Mouse (Mus musculus) liver, adult 2 months (tissue): Measurements from ENCODE around the gene Rps6ka4. TPM values are rescaled to one million over a fixed set of nuclear protein-coding genes. Genes with fewer than 3 reads are reported as not detected.

ENCODE experiments used
- DNase-seq: peaks from one replicate; pipeline ENCODE4 v3.0.0-alpha.2; 2011; ENCODE audit warnings: low read depth, low spot score; ENCODE audit errors: extremely low read depth
- H3K27ac ChIP-seq: fragments of 200-500 bp; replicated peaks from 2 replicates; pipeline ENCODE4 v1.5.1; 2012; ENCODE audit warnings: low read depth, mild to moderate bottlenecking, control low read depth, inconsistent platforms, low read length; ENCODE audit not compliant: insufficient read depth
- H3K27me3 ChIP-seq: fragments of 200-500 bp; 2 replicates; pipeline ENCODE4 v1.6.1; 2012; ENCODE audit warnings: mild to moderate bottlenecking, moderate library complexity, low read length, inconsistent platforms; ENCODE audit not compliant: control insufficient read depth, insufficient read depth
- H3K36me3 ChIP-seq: fragments of 200-500 bp; 2 replicates; pipeline ENCODE4 v1.6.1; 2012; ENCODE audit warnings: low read length, inconsistent platforms; ENCODE audit not compliant: control insufficient read depth, insufficient read depth
- H3K4me1 ChIP-seq: fragments of 200-500 bp; 2 replicates; pipeline ENCODE4 v1.6.1; 2011; ENCODE audit warnings: low read length; ENCODE audit not compliant: control insufficient read depth, insufficient read depth
- H3K4me3 ChIP-seq: fragments of 200-500 bp; 2 replicates; pipeline ENCODE4 v1.5.1; 2011; ENCODE audit warnings: low read depth, mild to moderate bottlenecking, control low read depth, low read length, moderate library complexity; ENCODE audit not compliant: insufficient read depth
- H3K79me2 ChIP-seq: fragments of 200-500 bp; 2 replicates; pipeline ENCODE4 v1.6.1; 2012; ENCODE audit warnings: inconsistent platforms, mild to moderate bottlenecking, low read length, moderate library complexity; ENCODE audit not compliant: control insufficient read depth, insufficient read depth
- H3K9ac ChIP-seq: fragments of 200-500 bp; 2 replicates; pipeline ENCODE4 v1.6.1; 2012; ENCODE audit warnings: low read depth, mild to moderate bottlenecking, control low read depth, inconsistent platforms, low read length
- CTCF ChIP-seq: fragments of 200-500 bp; IDR thresholded peaks from 2 replicates; pipeline ENCODE4 v1.5.1; 2011; ENCODE audit warnings: low read depth, low read length, control low read depth
- POLR2A ChIP-seq: fragments of 200-500 bp; IDR thresholded peaks from 2 replicates; pipeline ENCODE4 v1.6.1; 2011; ENCODE audit warnings: low read length, control low read depth; ENCODE audit not compliant: insufficient read depth; ENCODE audit errors: extremely low read depth
- WGBS: fragments of 180-500 bp; shearing (Covaris S2); methylation state at CpG from one replicate; pipeline ENCODE4 v1.1.7; 2018; 5-methylcytosine and 5-hydroxymethylcytosine counted together
- polyA plus RNA-seq: library from polyadenylated mRNA; depleted of rRNA; stranded (reverse); fragments of >200 nt; gene quantifications from 2 replicates; pipeline ENCODE4 v1.2.3, GENCODE M21; 2012; rRNA removed
- total RNA-seq: library from RNA; depleted of rRNA; stranded (reverse); fragments of >200 nt; gene quantifications from 2 replicates; pipeline ENCODE4 v1.2.3, GENCODE M21; 2014; rRNA removed

Gene Rps6ka4
- total and polyA plus RNA-seq, 2 experiments: 3.9 to 8.4 TPM

DNA sequence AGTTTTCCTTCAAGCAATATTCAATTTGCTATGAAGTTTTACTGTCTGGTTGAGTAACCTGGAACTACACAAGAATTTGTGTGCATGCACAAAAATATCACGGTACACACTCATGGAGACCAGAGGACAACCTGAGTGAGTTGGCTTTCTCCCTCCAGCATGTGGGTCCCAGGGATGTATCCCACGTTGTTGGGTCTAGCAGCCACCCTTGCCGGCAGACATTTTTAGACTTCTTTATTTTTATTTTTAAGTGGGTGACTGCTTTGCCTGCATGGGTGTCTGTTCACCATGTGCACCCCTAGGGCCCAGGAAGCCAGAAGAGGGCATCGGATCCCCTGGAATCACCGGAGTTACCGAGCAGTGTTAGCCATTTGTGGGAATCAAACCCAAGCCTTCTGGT lies 15.1 kb downstream of the Rps6ka4 start:
- WGBS: 76% methylated on average over 6 of the region's 6 CpGs
- Histone ChIP-seq H3K27me3 (no peaks in the 10 kb centered on the region), H3K27ac (no peak overlapping the region), H3K9ac (no peak overlapping the region), H3K4me1 (no peaks in the 10 kb centered on the region), H3K4me3 (no peak overlapping the region), H3K36me3 (no peaks in the 10 kb centered on the region; the same call in 1 of the 2 replicates), H3K79me2 (no peaks in the 10 kb centered on the region)
- no peak for DNase-seq
- TF ChIP-seq POLR2A (no peak), CTCF (no peak)

DNA sequence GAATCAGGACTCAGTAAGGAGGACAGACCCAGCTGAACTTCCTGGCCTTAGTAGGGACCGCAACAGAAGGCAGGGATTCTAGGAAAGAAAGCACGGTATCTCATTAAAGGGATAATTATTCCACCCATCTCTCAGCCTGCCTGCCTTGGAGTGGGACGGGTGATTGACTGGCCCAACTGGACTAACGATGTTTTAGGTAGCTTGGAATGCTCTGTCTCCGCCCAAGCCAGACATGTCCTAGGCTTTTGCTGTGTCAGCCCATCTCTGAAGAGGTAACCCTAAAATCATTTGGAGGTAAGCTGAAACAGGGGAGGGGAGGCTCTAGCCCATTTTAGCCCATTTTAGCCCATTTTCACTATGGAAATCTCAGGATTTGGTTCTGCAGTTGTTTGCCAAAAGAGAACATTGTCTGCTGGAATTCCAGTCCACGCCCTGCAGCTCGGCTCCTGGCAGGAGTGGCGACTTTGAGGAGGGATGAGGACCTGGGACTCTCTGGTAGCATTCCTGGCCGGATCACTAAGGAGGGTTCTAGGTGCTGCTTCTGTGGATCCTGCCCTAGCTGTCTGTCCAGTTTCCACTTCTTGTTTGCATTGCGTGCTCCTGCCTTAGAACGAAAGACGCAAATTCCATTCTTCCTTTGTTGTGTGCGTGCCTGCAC lies 19.8 kb downstream of the Rps6ka4 start:
- Histone ChIP-seq H3K27ac (no peak overlapping the region), H3K9ac (no peak overlapping the region), H3K4me3 (no peak overlapping the region), H3K4me1 (no peaks in the 10 kb centered on the region), H3K36me3 (no peaks in the 10 kb centered on the region), H3K27me3 (no peaks in the 10 kb centered on the region), H3K79me2 (no peaks in the 10 kb centered on the region)
- 90% methylated on average over 13 of the region's 13 CpGs for WGBS
- no peak for DNase-seq
- no peak for TF ChIP-seq POLR2A
- TF ChIP-seq CTCF: no peak

DNA sequence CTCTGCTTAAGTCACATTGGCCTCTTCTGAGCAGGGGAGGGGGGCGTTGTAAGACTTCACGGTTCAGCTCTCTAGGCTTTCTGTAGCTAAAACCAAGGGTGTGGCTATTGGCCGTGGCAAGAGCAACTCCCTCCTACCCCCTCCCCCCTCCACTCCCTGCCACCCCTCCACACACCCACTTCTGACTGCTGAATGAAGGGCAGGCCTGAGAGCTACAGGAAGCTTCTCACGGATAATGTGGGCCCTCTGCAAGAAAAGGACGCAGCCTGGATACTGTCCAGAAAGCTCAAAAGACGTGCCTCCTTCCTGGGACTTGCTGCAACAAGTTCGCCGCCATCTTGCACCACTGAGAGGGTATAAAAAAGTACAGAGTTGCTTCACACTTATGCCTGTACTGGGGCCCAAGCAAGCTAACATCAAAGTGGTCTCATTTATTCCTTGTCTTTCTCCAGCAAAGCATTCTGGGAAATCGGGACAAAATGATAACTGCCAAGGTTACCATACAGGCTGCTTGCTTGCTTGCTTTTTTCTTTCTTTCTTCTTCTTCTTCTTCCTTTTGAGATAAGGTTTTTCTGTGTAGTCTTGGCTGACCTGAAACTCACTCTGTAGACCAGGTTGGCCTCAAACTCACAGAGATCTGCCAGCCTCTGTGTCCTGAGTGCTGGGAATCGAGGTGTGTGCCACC lies 21.2 kb downstream of the Rps6ka4 start:
- WGBS: 57% methylated on average over 10 of the region's 10 CpGs
- no peaks in the 10 kb centered on the region for H3K4me1 ChIP-seq
- TF ChIP-seq CTCF: no peak
- no peak for TF ChIP-seq POLR2A
- no peak for DNase-seq
- H3K4me3 ChIP-seq: no peak overlapping the region
- H3K36me3 ChIP-seq: no peaks in the 10 kb centered on the region
- no peak overlapping the region for H3K27ac ChIP-seq
- no peak overlapping the region for H3K9ac ChIP-seq
- no peaks in the 10 kb centered on the region for H3K79me2 ChIP-seq
- H3K27me3 ChIP-seq: no peaks in the 10 kb centered on the region

DNA sequence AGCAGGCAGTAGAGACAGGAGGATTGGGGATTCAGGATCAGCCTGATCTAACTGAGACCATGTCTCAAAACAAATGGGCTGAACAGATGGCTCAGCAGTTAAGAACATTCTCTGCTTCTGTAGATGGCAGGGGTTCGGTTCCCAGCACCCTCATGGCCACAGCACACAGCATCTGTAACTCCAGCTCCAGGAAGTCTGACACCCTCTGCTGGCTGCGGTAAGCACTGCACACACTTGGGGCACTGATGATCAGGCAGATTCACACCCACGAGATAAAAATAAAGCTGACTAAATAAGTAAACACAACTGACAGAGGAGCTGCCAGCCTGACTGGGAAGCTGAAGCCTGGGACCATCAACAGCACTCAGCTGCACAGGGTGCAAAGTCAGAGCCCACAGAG lies 25.5 kb downstream of the Rps6ka4 start:
- no peaks in the 10 kb centered on the region for H3K79me2 ChIP-seq
- H3K27ac ChIP-seq: no peak overlapping the region
- 70% methylated on average over 3 of the region's 3 CpGs for WGBS
- no peaks in the 10 kb centered on the region for H3K27me3 ChIP-seq
- no peak for TF ChIP-seq CTCF
- TF ChIP-seq POLR2A: no peak
- no peak overlapping the region for H3K9ac ChIP-seq
- no peaks in the 10 kb centered on the region for H3K4me1 ChIP-seq
- DNase-seq: no peak
- no peak overlapping the region for H3K4me3 ChIP-seq
- no peaks in the 10 kb centered on the region for H3K36me3 ChIP-seq

DNA sequence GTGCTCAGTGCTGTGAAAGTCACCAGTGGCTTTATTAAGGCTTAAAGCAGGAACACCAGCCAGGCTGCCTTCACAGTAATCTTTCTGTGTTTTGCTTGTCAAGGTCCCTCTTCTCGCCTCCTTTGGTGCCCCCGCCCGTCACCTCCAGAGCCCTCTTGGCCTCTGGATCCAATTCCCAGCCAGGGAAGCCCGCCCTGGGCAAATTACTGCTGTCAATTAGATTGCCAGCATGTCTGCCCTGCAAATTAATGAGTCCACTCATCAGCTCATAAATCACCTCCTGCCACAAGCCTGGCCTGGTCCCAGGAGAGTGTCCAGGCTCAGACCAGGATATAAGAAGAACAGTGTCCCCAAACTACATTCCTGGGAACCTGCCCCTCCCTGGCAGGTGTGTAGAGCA lies 26.1 kb downstream of the Rps6ka4 start:
- Histone ChIP-seq H3K27me3 (no peaks in the 10 kb centered on the region), H3K79me2 (no peaks in the 10 kb centered on the region), H3K4me3 (no peak overlapping the region), H3K9ac (no peak overlapping the region), H3K36me3 (no peaks in the 10 kb centered on the region), H3K27ac (no peak overlapping the region), H3K4me1 (no peaks in the 10 kb centered on the region)
- 83% methylated on average over 4 of the region's 4 CpGs for WGBS
- no peak for DNase-seq
- TF ChIP-seq CTCF: no peak
- TF ChIP-seq POLR2A: no peak

Other genes starting within 250 kb of the Rps6ka4 start
- 0.60 and 1.4 TPM in 2 replicates for gene Ccdc88b, start 17.6 kb upstream of the Rps6ka4 start, total RNA-seq
- gene Ccdc88b, start 17.6 kb upstream of the Rps6ka4 start, polyA plus RNA-seq: 1.9 TPM in 2 replicates
- gene Trmt112, start 69.1 kb upstream of the Rps6ka4 start, total RNA-seq: 30.7 and 43.6 TPM in 2 replicates
- gene Trmt112, start 69.1 kb upstream of the Rps6ka4 start, polyA plus RNA-seq: 89.7 and 101 TPM in 2 replicates
- gene Prdx5, start 69.5 kb upstream of the Rps6ka4 start, total RNA-seq: 403 and 615 TPM in 2 replicates
- gene Prdx5, start 69.5 kb upstream of the Rps6ka4 start, polyA plus RNA-seq: 364 and 379 TPM in 2 replicates
- gene Esrra, start 81.2 kb upstream of the Rps6ka4 start, total RNA-seq: 25.9 and 27.7 TPM in 2 replicates
- 36.6 and 40.6 TPM in 2 replicates for gene Esrra, start 81.2 kb upstream of the Rps6ka4 start, polyA plus RNA-seq
- not detected in 2 replicates for gene Catsperz, start 84.7 kb upstream of the Rps6ka4 start, total RNA-seq
- not detected in 2 replicates for gene Catsperz, start 84.7 kb upstream of the Rps6ka4 start, polyA plus RNA-seq
- gene Kcnk4, start 93.9 kb upstream of the Rps6ka4 start, total RNA-seq: 0.07 TPM in 1 of 2 replicates, not detected in the other
- 0.05 TPM in 1 of 2 replicates, not detected in the other for gene Kcnk4, start 93.9 kb upstream of the Rps6ka4 start, polyA plus RNA-seq
- 26.2 and 28.1 TPM in 2 replicates for gene Bad, start 101.2 kb upstream of the Rps6ka4 start, total RNA-seq
- gene Bad, start 101.2 kb upstream of the Rps6ka4 start, polyA plus RNA-seq: 38.7 and 40.3 TPM in 2 replicates
- gene Gpr137, start 101.8 kb upstream of the Rps6ka4 start, total RNA-seq: 12.3 and 14.0 TPM in 2 replicates
- 52.6 and 61.1 TPM in 2 replicates for gene Gpr137, start 101.8 kb upstream of the Rps6ka4 start, polyA plus RNA-seq
- gene Ppp1r14b, start 134.3 kb upstream of the Rps6ka4 start, total RNA-seq: 14.0 and 24.0 TPM in 2 replicates
- gene Ppp1r14b, start 134.3 kb upstream of the Rps6ka4 start, polyA plus RNA-seq: 34.5 and 38.2 TPM in 2 replicates
- gene Plcb3, start 135.8 kb upstream of the Rps6ka4 start, total RNA-seq: 5.9 and 9.6 TPM in 2 replicates
- 15.7 and 27.6 TPM in 2 replicates for gene Plcb3, start 135.8 kb upstream of the Rps6ka4 start, polyA plus RNA-seq
- gene Fkbp2, start 139.9 kb upstream of the Rps6ka4 start, total RNA-seq: 66.2 and 92.8 TPM in 2 replicates
- 60.0 and 97.3 TPM in 2 replicates for gene Fkbp2, start 139.9 kb upstream of the Rps6ka4 start, polyA plus RNA-seq
- gene Vegfb, start 147.0 kb upstream of the Rps6ka4 start, total RNA-seq: 1.9 and 3.2 TPM in 2 replicates
- 16.8 and 20.4 TPM in 2 replicates for gene Vegfb, start 147.0 kb upstream of the Rps6ka4 start, polyA plus RNA-seq
- gene Dnajc4, start 151.9 kb upstream of the Rps6ka4 start, total RNA-seq: 11.2 and 13.3 TPM in 2 replicates
- gene Dnajc4, start 151.9 kb upstream of the Rps6ka4 start, polyA plus RNA-seq: 22.3 and 23.7 TPM in 2 replicates
- 14.4 and 16.4 TPM in 2 replicates for gene Nudt22, start 155.5 kb upstream of the Rps6ka4 start, total RNA-seq
- gene Nudt22, start 155.5 kb upstream of the Rps6ka4 start, polyA plus RNA-seq: 29.3 and 30.9 TPM in 2 replicates
- gene Trpt1, start 155.5 kb upstream of the Rps6ka4 start, total RNA-seq: 2.0 and 3.0 TPM in 2 replicates
- 7.0 and 7.9 TPM in 2 replicates for gene Trpt1, start 155.5 kb upstream of the Rps6ka4 start, polyA plus RNA-seq
- 3.1 and 3.4 TPM in 2 replicates for gene Fermt3, start 178.8 kb upstream of the Rps6ka4 start, total RNA-seq
- gene Fermt3, start 178.8 kb upstream of the Rps6ka4 start, polyA plus RNA-seq: 3.2 and 6.3 TPM in 2 replicates
- 44.9 and 49.4 TPM in 2 replicates for gene Stip1, start 199.3 kb upstream of the Rps6ka4 start, total RNA-seq
- 32.3 and 37.2 TPM in 2 replicates for gene Stip1, start 199.3 kb upstream of the Rps6ka4 start, polyA plus RNA-seq
- 12.2 and 15.0 TPM in 2 replicates for gene Macrod1, start 216.2 kb upstream of the Rps6ka4 start, total RNA-seq
- gene Macrod1, start 216.2 kb upstream of the Rps6ka4 start, polyA plus RNA-seq: 115 and 120 TPM in 2 replicates